Mouse (Mus musculus) hindbrain, embryonic 13.5 days (tissue): Measurements from ENCODE around the gene Gria4. TPM values are rescaled to one million over a fixed set of nuclear protein-coding genes. Genes with fewer than 3 reads are reported as not detected.
"Not testable (repeated sequence)": the region's sequence is repeated elsewhere in the genome, so short reads cannot be mapped to it uniquely, and the experiment has no call there.

Experiments
- ATAC-seq: fragments of 200-750 bp; cut with Nextera tagmentation; 2 replicates; pipeline ENCODE4 v1.8.0; 2017; ENCODE audit warnings: moderate TSS enrichment; ENCODE audit not compliant: low FRiP score
- H3K27ac ChIP-seq: fragments of 300-500 bp; sonication (generic); 2 replicates; pipeline ENCODE4 v1.5.1; 2015; ENCODE audit warnings: inconsistent platforms, mild to moderate bottlenecking, moderate library complexity
- H3K27me3 ChIP-seq: fragments of 300-500 bp; sonication (generic); 2 replicates; pipeline ENCODE4 v1.6.1; 2015; ENCODE audit warnings: mild to moderate bottlenecking, inconsistent platforms
- H3K36me3 ChIP-seq: fragments of 300-500 bp; sonication (generic); 2 replicates; pipeline ENCODE4 v1.6.1; 2015; ENCODE audit warnings: mild to moderate bottlenecking, inconsistent platforms
- H3K4me1 ChIP-seq: fragments of 300-500 bp; sonication (generic); replicated peaks from 2 replicates; pipeline ENCODE4 v1.6.1; 2015; ENCODE audit warnings: inconsistent platforms
- H3K4me2 ChIP-seq: fragments of 300-500 bp; sonication (generic); 2 replicates; pipeline ENCODE4 v1.6.1; 2015; ENCODE audit warnings: inconsistent platforms, mild to moderate bottlenecking, moderate library complexity
- H3K4me3 ChIP-seq: fragments of 300-500 bp; sonication (generic); 2 replicates; pipeline ENCODE4 v1.5.1; 2015; ENCODE audit warnings: mild to moderate bottlenecking, inconsistent platforms
- H3K9ac ChIP-seq: fragments of 300-500 bp; sonication (generic); 2 replicates; pipeline ENCODE4 v1.6.1; 2015; ENCODE audit warnings: mild to moderate bottlenecking, inconsistent platforms
- H3K9me3 ChIP-seq: fragments of 300-500 bp; sonication (generic); 2 replicates; pipeline ENCODE4 v1.6.1; 2016; ENCODE audit warnings: inconsistent platforms
- WGBS: fragments of 180-500 bp; shearing (Covaris S2); methylation state at CpG from one replicate; pipeline ENCODE4 v1.1.7; 2015; 5-methylcytosine and 5-hydroxymethylcytosine counted together
- polyA plus RNA-seq: library from polyadenylated mRNA; unstranded; fragments of >200 nt; fragmentation: Nextera tagmentation; extraction: Ambion mirVana; gene quantifications from 2 replicates; pipeline ENCODE4 v1.2.1, GENCODE M21; 2015

Gene Gria4
- polyA plus RNA-seq = 29.1 and 33.0 TPM in 2 replicates

- Histone ChIP-seq H3K4me3 (peak within 1 kb of the TSS; percentile 67), H3K27me3 (no peaks in the 10 kb centered on the region), H3K4me1 (no peaks in the 10 kb centered on the region), H3K4me2 (peak within 1 kb of the TSS; percentile 65), H3K9ac (peak within 1 kb of the TSS; percentile 86), H3K36me3 (no peaks in the 10 kb centered on the region), H3K9me3 (no peaks in the 10 kb centered on the region), H3K27ac (peak within 1 kb of the TSS; percentile 97)
- under 1% methylated on average over 46 of the region's 46 CpGs for WGBS
- ATAC-seq = peak; percentile 98
These were observed at the start of gene Gria4 for GRCm38 (mm10) chr9:4795544-4796288. Gene Gria4 (minus strand): TSS chr9:4796234.

DNA sequence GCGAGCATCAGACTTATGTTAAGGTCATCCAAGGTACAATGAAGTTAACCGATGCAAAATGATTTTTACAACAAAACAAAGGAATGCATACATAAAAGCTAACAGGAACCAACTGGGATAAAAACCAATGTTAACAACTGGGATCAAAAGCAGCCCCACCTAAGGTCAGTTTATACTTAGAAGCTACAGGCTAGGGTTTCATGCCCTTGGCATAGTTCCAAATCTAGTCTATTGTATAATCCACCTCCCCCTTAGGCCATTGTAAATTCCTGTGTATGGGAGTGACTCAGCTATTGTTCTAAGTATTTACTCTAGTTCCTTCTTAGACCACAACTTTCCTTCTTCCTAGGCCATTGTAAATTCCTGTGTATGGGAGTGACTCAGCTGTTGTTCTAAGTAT lies 14.9 kb upstream of the Gria4 start:
- H3K36me3 ChIP-seq, H3K4me1 ChIP-seq, H3K4me3 ChIP-seq, H3K27ac ChIP-seq, H3K9ac ChIP-seq, ATAC-seq, H3K9me3 ChIP-seq, H3K27me3 ChIP-seq, H3K4me2 ChIP-seq: not testable (repeated sequence)
- 91% methylated on average over 2 of the region's 2 CpGs for WGBS

DNA sequence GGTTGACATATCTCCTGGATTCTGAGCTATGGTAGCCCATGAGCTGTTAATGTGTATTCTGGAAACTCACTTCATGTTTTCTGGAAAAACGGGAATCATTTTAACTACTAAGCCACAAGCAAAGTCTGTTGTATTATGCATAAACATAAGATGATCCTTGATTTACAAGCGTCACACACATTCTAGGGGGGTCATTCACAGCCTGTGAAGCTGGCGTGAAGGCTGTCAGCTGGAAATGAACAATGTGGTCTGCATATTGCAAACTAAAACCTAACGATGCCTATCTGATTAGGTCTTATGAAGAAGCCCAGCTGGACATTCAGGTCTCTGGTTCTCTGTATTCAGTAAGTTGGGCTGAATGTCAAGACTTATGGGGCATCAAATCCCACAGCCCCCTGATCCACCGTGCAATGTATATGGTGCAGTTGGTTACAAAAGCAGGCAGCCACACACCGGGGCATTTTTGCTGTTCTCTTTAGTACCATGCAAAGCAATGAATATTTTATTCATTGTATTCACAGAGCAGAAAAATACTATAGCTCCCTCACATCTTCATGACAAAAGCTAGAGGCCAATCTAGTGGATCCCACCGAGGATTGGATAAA lies 7.2 kb upstream of the Gria4 start:
- H3K36me3 ChIP-seq = no peaks in the 10 kb centered on the region
- no peak overlapping the region for H3K9ac ChIP-seq
- H3K4me2 ChIP-seq = no peak overlapping the region
- H3K9me3 ChIP-seq = no peaks in the 10 kb centered on the region
- H3K4me1 ChIP-seq = peaks cover 5% of the 10 kb centered on the region; the same call in 1 of the 2 replicates
- no peak overlapping the region for H3K4me3 ChIP-seq
- H3K27ac ChIP-seq = no peak overlapping the region
- H3K27me3 ChIP-seq = no peaks in the 10 kb centered on the region
- WGBS = 31% methylated on average over 7 of the region's 7 CpGs
- no peak for ATAC-seq

- Histone ChIP-seq H3K27me3 (no peaks in the 10 kb centered on the region), H3K9ac (no peak overlapping the region), H3K4me3 (no peak overlapping the region), H3K27ac (no peak overlapping the region), H3K36me3 (no peaks in the 10 kb centered on the region), H3K9me3 (no peaks in the 10 kb centered on the region), H3K4me2 (no peak overlapping the region), H3K4me1 (no peaks in the 10 kb centered on the region)
- ATAC-seq = no peak
- 96% methylated on average over 2 of the region's 2 CpGs for WGBS
These were observed 1.4 kb upstream of the Gria4 start for GRCm38 (mm10) chr9:4797396-4797795.

GRCm38 (mm10) chr9:4796289-4796645 lies 233 bp upstream of the Gria4 start:
- ATAC-seq = no peak; the same call in 1 of the 2 replicates
- no peaks in the 10 kb centered on the region for H3K9me3 ChIP-seq
- no peaks in the 10 kb centered on the region for H3K27me3 ChIP-seq
- H3K9ac ChIP-seq = peak overlapping the region; percentile 86
- H3K4me2 ChIP-seq = peak overlapping the region; percentile 65
- 1% methylated on average over 4 of the region's 4 CpGs for WGBS
- H3K36me3 ChIP-seq = no peaks in the 10 kb centered on the region
- peak overlapping the region; percentile 97 for H3K27ac ChIP-seq
- H3K4me1 ChIP-seq = no peaks in the 10 kb centered on the region
- H3K4me3 ChIP-seq = peak overlapping the region; percentile 67

DNA sequence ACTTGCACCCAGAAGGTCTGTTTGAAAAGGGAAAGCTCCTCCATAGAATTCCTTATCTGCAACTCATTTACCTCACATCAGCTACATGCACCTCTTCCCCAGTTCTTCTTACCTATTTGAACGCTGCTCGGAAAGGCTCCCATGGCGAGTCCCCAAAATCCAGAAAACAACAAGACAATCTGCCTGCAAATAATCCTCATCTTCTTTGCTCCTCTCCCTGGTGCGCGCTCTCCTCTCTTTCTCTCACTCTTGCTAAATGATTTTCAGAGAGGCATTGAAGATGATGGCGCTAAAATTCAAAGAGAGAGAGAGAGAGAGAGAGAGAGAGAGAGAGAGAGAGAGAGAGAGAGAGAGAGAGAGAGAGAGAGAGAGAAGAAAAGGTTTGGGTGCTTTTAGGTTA lies 959 bp downstream of the Gria4 start:
- WGBS = 5% methylated on average over 6 of the region's 6 CpGs

GRCm38 (mm10) chr9:4794411-4794810 lies 1.6 kb downstream of the Gria4 start:
- Histone ChIP-seq H3K36me3 (no peaks in the 10 kb centered on the region), H3K27ac (peak overlapping the region; percentile 97), H3K9ac (peak overlapping the region; percentile 86), H3K4me1 (no peaks in the 10 kb centered on the region), H3K9me3 (no peaks in the 10 kb centered on the region), H3K27me3 (no peaks in the 10 kb centered on the region), H3K4me3 (peak overlapping the region; percentile 67), H3K4me2 (peak overlapping the region; percentile 65)
- WGBS = 36% methylated on average over 10 of the region's 10 CpGs
- no peak for ATAC-seq

More for the DNA sequence above, 959 bp downstream of the Gria4 start:
- Histone ChIP-seq H3K4me2 (peak overlapping the region; percentile 65), H3K36me3 (no peaks in the 10 kb centered on the region), H3K9me3 (no peaks in the 10 kb centered on the region), H3K4me1 (no peaks in the 10 kb centered on the region), H3K27me3 (no peaks in the 10 kb centered on the region), H3K27ac (peak overlapping the region; percentile 97), H3K4me3 (peak overlapping the region; percentile 67), H3K9ac (peak overlapping the region; percentile 86)
- no peak; the same call in 1 of the 2 replicates for ATAC-seq

DNA sequence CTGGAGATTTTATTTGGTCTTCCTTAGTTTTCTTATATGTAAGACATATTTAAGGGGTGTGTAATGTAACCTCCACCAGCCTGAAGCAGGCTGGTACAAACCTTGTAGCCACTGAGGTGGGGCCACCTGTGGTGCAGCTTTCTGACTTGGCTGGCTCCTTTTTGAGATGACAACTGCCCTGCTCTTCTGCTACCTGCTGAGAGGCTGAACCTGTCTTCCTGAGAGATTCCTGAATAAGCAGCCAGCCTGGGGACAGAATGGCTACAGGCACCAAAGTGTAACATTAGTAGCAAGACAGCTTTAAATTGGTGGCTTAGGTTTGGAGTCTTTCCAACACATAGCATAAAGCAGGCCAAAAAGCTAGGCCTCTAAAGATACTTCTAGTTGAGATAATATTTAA lies 46.6 kb downstream of the Gria4 start:
- H3K9me3 ChIP-seq, H3K36me3 ChIP-seq, H3K9ac ChIP-seq, H3K4me3 ChIP-seq, H3K27ac ChIP-seq, H3K4me2 ChIP-seq, H3K27me3 ChIP-seq, ATAC-seq, H3K4me1 ChIP-seq: not testable (repeated sequence)

DNA sequence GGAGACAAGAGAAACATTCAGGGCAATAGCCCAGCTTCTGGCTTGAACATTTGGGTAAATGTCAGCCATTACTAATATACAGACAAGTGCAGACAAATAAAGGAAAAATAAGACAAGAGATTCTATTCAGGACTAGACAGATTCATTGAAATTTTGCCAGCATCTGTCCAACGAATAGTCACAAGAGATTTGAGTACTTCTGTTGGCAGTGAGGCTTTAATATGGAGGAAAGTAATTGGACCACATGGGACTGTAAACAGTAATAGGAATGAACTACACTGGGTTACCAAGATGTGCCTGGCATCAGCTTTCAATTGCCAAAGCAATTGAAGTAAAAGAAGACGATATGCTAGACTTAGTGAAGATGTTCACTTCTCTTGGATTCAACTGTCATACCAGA lies 81.9 kb downstream of the Gria4 start:
- ATAC-seq = no peak
- Histone ChIP-seq H3K27me3 (no peaks in the 10 kb centered on the region), H3K4me1 (no peaks in the 10 kb centered on the region), H3K9ac (no peak overlapping the region), H3K4me3 (no peak overlapping the region), H3K9me3 (no peaks in the 10 kb centered on the region), H3K36me3 (0 out of 2 replicates have a peak, but pooled peaks cover 2% of the 10 kb centered on the region), H3K4me2 (no peak overlapping the region), H3K27ac (no peak overlapping the region)
- 73% methylated on average over 2 of the region's 2 CpGs for WGBS

DNA sequence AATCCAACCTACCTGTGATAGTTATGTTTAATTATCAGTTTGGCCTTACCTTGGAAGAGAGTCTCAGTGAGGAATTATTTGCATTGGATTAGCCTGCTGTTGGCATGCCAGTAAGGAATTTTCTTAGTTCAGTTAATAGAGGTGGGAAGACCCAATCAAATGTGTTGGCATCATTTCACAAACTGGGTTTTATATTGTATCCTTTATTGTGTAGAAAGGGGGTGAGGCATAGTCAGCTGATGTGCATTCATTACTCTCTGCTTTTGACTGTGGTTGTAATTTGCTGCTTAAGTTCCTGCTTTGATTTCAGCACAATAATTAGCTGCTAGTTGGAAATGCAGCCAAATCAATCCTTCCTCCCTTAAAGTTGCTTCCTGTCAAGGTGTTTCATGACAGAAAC lies 83.7 kb downstream of the Gria4 start:
- H3K4me3 ChIP-seq = no peak overlapping the region
- H3K9me3 ChIP-seq = no peaks in the 10 kb centered on the region
- 0 out of 2 replicates have a peak, but pooled peaks cover 2% of the 10 kb centered on the region for H3K36me3 ChIP-seq
- no peak for ATAC-seq
- H3K4me2 ChIP-seq = no peak overlapping the region
- no peak overlapping the region for H3K27ac ChIP-seq
- H3K9ac ChIP-seq = no peak overlapping the region
- no peaks in the 10 kb centered on the region for H3K27me3 ChIP-seq
- no peaks in the 10 kb centered on the region for H3K4me1 ChIP-seq

DNA sequence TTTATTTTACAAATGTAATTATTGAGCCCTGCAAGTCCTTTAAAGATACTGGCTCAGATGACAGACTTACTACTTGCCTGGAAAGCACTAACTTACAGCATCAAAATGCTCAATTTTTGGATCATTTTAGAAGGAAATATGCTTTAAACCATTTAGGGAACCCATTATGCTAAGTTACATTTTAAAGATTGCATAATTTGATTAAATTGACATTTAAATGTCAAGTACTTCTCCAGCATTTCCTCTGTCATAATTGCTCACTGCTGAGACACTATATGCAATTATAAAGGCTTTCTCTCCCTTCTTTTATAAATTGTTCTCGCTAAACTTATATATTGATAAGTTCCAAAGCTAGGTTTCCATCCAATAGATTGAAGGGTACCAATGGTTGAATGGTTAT lies 108.9 kb downstream of the Gria4 start:
- ATAC-seq = no peak
- Histone ChIP-seq H3K4me2 (no peak overlapping the region), H3K4me3 (no peak overlapping the region), H3K27me3 (no peaks in the 10 kb centered on the region), H3K36me3 (no peaks in the 10 kb centered on the region), H3K27ac (no peak overlapping the region), H3K9ac (no peak overlapping the region), H3K4me1 (no peaks in the 10 kb centered on the region), H3K9me3 (no peaks in the 10 kb centered on the region)
- WGBS = 88% methylated on average over 1 of the region's 1 CpGs

GRCm38 (mm10) chr9:4680244-4680643 lies 115.8 kb downstream of the Gria4 start:
- ATAC-seq = no peak
- no peak overlapping the region for H3K9ac ChIP-seq

GRCm38 (mm10) chr9:4679099-4679498 lies 116.9 kb downstream of the Gria4 start:
- ATAC-seq = no peak
- Histone ChIP-seq H3K9ac (no peak overlapping the region), H3K36me3 (no peaks in the 10 kb centered on the region), H3K9me3 (no peaks in the 10 kb centered on the region), H3K4me1 (no peaks in the 10 kb centered on the region), H3K27me3 (no peaks in the 10 kb centered on the region), H3K4me2 (no peak overlapping the region), H3K27ac (no peak overlapping the region), H3K4me3 (no peak overlapping the region)
- 83% methylated on average over 1 of the region's 1 CpGs for WGBS

More at GRCm38 (mm10) chr9:4680244-4680643, 115.8 kb downstream of the Gria4 start:
- Histone ChIP-seq H3K4me2 (no peak overlapping the region), H3K36me3 (no peaks in the 10 kb centered on the region), H3K4me3 (no peak overlapping the region), H3K27ac (no peak overlapping the region), H3K9me3 (no peaks in the 10 kb centered on the region), H3K4me1 (no peaks in the 10 kb centered on the region), H3K27me3 (no peaks in the 10 kb centered on the region)
- WGBS = 78% methylated on average over 2 of the region's 2 CpGs
